Mouse (Mus musculus): Measurements from ENCODE around the gene Kif14. TPM values are rescaled to one million over a fixed set of nuclear protein-coding genes. Genes with fewer than 3 reads are reported as not detected.
"Not testable (repeated sequence)": the region's sequence is repeated elsewhere in the genome, so short reads cannot be mapped to it uniquely, and the experiment has no call there.

Kif14 gene
- polyA plus RNA-seq, 1 experiment, result 0.14 TPM

DNA sequence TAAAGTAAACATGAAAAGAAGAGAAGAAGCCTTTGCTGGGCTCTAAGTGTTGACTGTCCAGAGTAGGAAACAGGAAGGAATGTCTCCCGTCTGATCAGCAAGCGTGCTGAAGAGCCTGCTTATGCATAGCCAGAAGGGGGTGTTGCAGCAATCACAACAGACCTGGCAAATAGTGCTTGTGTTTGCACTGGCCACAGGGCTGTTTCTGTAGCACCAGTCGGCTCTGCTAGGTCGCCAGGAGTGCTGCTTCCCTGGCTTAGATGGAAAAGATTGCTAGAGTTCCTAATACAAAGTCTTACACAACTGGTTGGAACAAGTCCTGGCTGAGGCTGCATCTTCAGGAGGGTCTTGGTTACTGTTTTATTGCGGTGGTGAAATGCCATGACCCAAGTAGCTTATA, 25.5 kb downstream of the Kif14 start:
- peak; percentile 45 for DNase-seq (ENCODE audit: low read depth)

- no peak for DNase-seq (ENCODE audit: low read depth)
Observed at GRCm38 (mm10) chr1:136492232-136492631, 26.1 kb downstream of the Kif14 start.

GRCm38 (mm10) chr1:136499317-136499716, 33.2 kb downstream of the Kif14 start:
- no peak for DNase-seq (ENCODE audit: low read depth)

DNA sequence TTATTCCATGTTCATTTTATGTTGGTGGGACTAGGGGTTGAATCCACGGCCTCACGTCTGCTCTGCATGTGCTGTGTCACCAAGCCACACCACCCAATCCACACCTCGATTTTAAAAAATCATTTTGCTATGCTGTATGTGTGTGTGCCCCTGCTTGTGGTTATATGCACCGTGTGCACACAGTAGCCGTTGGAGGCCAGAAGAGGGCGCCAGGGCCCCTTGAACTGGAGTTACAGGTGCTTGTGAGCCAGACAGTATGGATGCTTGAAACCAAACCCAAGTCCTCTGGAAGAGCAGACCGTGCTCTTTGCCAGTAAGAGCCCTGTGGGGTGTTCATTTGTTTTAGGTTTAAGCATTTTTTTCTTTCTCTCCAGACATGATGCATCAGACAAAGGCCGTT, 36.8 kb downstream of the Kif14 start:
- DNase-seq (ENCODE audit: low read depth), result no peak

GRCm38 (mm10) chr1:136506255-136506654, 40.1 kb downstream of the Kif14 start:
- not testable (repeated sequence) for DNase-seq (ENCODE audit: low read depth)

DNA sequence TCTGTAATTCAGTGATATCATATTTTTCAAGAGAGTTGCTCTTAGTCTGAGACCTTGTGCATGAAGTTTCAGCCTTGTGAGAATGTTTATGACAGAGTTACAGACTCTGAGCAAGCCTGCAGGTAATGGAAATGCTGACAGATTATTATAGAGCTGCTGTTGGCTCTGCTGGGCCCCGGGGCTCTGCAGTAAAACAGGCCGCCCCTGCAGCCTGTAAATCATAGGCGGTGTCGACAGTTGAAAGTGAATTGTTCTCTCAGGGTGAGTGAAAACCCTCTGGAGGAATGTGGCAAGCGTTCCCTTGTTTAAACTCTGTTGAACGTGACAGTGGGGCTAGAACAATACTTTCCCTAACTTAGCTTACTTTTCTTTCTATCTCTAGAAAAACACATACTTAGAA, 46.2 kb downstream of the Kif14 start:
- DNase-seq (ENCODE audit: low read depth), result no peak

GRCm38 (mm10) chr1:136513181-136513580, 47.0 kb downstream of the Kif14 start:
- DNase-seq (ENCODE audit: low read depth), result no peak

GRCm38 (mm10) chr1:136518699-136519356, 52.7 kb downstream of the Kif14 start:
- DNase-seq (ENCODE audit: low read depth), result no peak

- DNase-seq (ENCODE audit: low read depth), result no peak
Observed at GRCm38 (mm10) chr1:136521363-136521937, 55.3 kb downstream of the Kif14 start.

GRCm38 (mm10) chr1:136524917-136525316, 58.8 kb downstream of the Kif14 start:
- no peak for DNase-seq (ENCODE audit: low read depth)

GRCm38 (mm10) chr1:136525818-136526217, 59.7 kb downstream of the Kif14 start:
- DNase-seq (ENCODE audit: low read depth), result no peak

- DNase-seq (ENCODE audit: low read depth), result no peak
Observed at GRCm38 (mm10) chr1:136527163-136527562, 61.0 kb downstream of the Kif14 start.

DNA sequence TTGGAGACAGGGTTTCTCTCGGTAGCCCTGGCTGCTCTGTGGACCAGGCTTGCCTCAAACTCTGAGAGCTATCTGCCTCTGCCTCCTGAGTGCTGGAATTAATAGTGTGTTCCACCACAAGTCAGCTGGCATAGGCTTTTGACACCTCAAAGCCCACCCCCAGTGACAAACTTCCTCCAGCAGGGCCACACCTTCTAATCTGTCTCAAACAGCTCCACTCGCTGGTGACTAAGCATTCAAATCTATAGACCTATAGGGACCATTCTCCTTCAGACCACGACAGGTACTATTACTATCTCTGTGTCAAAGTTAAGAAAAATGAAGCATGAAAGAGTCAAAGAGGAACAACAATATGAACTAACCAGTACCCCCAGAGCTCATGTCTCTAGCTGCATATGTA, 66.4 kb downstream of the Kif14 start:
- DNase-seq (ENCODE audit: low read depth), result no peak

DNA sequence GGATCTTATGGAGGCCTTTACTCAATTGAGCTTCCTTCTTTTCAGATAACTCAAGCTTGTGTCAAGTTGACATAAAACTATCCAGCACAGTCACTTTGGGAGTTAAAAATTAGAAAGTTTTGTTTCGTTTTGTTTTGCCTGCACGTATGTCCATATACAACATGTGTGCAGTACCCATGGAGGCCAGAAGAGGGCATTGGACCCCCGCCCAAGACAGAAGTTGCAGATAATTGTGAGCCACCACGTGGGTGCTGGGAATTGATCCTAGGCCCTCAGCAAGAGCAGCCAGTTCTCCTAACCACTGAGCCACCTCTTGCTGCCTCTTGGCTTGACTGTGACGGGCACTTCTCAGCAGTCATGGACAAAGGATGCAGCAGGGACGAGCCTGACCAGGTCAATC, 70.8 kb downstream of the Kif14 start:
- DNase-seq (ENCODE audit: low read depth), result no peak

DNA sequence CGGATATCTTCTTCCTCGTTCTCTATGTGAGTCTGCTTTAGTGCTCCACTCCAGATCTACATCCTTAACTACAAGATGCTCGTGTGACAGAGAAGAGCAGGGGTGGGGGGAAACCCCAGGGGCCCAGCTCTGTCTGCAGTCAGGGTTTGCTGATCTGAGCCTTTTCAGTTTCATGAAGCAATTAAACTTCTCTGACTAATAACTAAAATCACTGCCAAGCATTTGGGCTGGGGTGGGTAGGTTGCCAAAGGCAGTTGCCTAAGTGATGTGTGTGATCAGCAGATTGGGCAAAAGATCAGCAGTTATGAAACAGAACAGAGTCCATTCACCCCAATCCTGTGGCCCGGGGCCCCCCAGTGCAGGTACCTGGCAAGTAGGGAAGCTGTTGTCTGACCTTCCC, 72.1 kb downstream of the Kif14 start:
- DNase-seq (ENCODE audit: low read depth), result peak; percentile 58

- DNase-seq (ENCODE audit: low read depth), result peak; percentile 23
Observed at GRCm38 (mm10) chr1:136540407-136540895, 74.3 kb downstream of the Kif14 start.

DNA sequence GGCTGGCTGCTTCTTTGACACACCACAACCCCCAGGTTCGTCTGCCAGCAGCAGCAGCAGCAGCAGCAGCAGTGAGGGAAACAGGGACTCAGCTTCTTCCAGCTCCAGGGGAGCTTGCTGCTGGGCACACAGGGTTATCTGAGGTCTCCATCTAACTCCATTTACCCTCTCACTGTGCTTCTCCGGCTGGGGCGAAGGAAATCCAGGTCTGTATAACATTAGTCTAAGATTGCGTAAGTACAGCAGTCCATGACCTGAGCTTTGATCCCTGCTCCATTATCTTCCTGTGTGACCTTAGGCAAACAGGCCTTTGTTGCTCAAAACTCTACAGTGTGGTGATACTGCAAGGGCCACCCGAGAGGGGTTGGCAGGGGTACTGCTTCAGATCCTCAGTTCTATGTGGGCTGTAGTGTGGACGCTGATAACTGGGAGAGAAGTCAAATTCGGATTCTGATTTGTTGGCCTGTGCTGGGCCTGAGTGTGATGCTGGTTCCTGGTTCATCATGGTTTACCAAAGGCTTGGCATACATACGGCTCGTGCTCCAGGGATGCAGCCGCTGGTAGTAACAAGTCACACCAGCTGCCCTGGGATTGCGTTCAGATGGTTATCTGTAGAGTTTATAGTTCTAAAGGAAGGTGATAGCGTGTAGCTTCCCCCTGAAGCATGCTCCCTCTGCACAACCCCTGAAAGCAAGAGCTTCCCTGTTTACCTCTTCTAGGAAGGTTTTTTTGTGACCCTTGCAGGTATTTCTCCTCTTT, 75.7 kb downstream of the Kif14 start:
- DNase-seq (ENCODE audit: low read depth), result no peak

GRCm38 (mm10) chr1:136543920-136544319, 77.8 kb downstream of the Kif14 start:
- no peak for DNase-seq (ENCODE audit: low read depth)

DNA sequence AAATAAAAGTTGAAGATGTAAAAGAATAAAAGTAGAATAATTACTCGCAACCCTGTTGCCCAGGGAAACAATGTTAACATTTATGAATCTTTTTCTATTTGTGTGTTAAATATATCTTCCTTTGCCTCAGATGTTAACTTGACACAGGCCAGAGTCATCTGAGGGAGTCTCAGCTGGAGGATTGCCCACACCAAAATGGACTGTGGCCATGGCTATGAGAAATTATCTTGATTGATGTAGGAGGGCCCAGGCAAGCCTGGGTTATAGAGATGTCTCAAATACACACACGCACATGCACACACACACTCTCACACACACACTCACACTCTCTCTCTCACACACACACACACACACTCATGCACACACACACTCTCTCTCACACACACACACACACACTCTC, 80.9 kb downstream of the Kif14 start:
- no peak for DNase-seq (ENCODE audit: low read depth)

DNA sequence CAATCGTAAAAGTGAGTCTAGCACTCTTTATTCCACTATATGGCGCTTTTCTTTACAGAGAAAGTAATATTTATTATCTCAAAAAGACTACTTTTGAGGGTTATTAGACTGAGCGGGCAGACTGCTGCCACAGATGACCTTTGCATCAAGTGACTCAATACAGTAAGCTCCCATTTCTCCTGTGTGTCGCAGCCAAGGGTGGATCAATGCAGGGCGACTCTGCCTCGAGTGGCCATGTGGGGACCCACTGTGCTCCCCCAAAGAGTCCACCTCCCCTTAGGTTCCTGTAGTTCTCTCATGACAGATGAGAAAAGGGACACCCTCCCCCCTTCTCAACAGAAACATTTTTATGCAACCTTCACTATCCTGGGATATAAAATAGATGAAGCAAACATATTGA, 84.1 kb downstream of the Kif14 start:
- no peak for DNase-seq (ENCODE audit: low read depth)

DNA sequence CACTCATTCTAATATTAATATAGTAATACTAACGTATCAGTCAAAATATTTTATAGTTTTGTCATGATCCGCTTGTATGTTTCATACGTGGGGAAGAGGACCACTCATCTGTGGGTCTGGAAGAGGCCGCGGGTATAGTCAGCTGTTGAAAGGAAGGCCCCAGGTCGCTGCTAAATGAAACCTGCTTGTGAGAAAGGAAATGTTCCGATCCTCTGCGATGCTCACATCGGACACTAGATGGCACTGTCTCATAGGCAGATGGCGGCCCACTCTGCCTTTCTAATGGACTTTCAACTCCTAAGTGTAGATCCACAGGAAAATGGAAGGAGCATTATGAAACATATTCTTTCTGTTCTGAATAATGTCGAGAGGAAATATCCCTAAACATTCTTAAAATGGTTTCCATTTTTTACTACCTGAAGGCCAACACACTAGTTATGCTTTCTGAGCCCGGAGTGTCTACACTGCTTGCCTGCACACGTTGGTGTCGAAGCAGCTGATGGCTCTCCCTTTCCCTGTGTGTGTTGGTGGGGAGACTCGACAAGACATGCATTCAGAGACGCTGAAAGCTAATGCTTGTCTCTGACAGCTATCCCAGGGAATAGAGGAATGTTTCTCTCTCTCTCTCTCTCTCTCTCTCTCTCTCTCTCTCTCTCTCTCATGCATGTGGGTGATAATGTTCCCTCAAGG, 84.9 kb downstream of the Kif14 start:
- no peak for DNase-seq (ENCODE audit: low read depth)

- DNase-seq (ENCODE audit: low read depth), result no peak
Observed at GRCm38 (mm10) chr1:136554686-136555085, 88.5 kb downstream of the Kif14 start.
